Mouse (Mus musculus) layer of hippocampus, adult 9-11 months (tissue): ENCODE measurements around the gene Gm17571.
A peak's percentile ranks its signal among the peaks of the same experiment; 100 is the strongest.

ENCODE experiments used
- DNase-seq: peaks from one replicate; pipeline ENCODE4 v3.0.0; 2022

The Gm17571 gene

GRCm38 (mm10) chr9:13446703-13447285 is at the start of gene Gm17571:
Gm17571 (minus strand) TSS chr9:13446753.
- DNase-seq = no peak

GRCm38 (mm10) chr9:13495530-13495929 is 49.0 kb upstream of the Gm17571 start:
- no peak for DNase-seq

- no peak for DNase-seq
Observed at GRCm38 (mm10) chr9:13493746-13494145, 47.2 kb upstream of the Gm17571 start.

GRCm38 (mm10) chr9:13492807-13493206 is 46.3 kb upstream of the Gm17571 start:
- no peak for DNase-seq

GRCm38 (mm10) chr9:13491854-13492620 is 45.5 kb upstream of the Gm17571 start:
- no peak for DNase-seq

DNA sequence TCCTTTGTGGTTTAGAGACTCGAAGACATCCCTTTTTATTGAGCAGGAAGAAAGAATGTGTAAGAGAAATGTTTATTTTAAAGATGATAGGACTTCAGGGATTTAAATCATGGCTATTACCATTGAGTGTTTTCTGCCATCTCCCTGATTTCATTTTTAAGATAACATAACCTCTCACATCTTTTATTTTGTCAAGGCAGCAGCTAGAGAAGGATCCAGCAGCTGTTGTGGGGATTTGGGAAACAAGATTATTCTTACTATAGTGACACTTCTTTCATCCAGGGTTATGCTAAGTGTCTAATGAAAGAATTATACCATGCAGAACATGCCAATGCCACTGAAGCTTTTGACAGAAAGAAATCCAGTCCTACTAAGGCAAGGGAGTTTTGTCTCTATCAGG is 44.6 kb upstream of the Gm17571 start:
- DNase-seq = no peak

DNA sequence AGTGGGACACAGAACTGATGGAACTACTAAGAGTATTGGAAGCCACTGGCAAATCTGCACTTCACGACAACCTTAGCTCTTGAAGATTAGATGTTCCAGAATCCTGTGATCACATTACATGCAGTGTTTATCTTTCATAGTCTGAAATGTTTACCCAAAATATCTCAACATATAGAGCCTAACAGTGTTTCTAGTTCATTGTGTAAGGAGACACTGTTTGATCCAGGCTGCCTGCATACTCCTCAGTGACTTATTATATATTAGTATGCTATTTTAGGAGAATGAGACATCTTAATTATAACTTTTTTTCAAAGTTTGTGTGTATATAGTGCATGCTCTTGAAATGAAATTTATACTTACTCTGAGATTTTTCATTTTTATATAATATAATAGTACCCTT is 39.4 kb upstream of the Gm17571 start:
- DNase-seq = no peak

- peak; percentile 40 for DNase-seq
Observed at GRCm38 (mm10) chr9:13484267-13485240, 38.0 kb upstream of the Gm17571 start.

DNA sequence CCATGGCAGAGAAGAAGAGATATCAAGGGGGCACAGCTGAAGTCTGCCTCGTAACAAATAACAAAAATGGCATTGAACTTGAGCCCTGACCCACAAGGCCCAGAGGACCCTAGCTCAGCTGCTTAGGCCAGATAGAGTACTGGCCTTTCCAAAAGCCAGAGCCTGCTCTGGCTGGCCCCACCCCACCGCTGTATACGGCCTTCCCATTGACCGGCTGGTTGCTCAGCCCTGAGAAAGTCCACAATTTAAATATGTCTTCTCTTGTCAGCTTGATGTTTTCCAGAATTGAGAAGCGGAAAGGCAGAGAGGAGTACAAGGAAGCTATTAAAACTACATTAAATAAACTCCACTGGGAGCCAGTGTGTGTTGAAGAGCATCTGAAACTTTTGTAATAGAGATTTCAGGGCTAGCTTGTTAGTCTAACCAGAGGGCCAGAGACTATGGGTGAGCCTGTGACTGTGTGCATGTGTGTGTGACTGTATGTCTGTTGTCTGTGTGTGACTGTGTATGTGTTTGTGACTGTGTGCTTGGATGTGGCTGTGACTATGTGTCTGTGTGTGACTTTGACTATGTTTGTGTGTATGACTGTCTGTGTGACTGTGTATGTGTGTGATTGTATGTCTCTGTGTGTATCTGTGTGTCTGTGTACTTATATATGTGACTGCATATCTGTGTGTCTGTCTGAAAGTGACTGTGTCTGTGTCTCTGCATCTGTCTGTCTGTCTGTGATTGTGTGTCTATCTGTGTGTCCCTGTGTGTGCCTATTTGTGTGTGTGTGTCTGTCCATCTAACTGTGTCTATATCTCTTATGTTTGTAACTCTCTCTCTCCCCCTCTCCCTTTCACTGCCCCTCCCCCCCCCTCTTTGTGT is 36.9 kb upstream of the Gm17571 start:
- DNase-seq = no peak

- no peak for DNase-seq
Observed at GRCm38 (mm10) chr9:13479275-13479674, 32.7 kb upstream of the Gm17571 start.

DNA sequence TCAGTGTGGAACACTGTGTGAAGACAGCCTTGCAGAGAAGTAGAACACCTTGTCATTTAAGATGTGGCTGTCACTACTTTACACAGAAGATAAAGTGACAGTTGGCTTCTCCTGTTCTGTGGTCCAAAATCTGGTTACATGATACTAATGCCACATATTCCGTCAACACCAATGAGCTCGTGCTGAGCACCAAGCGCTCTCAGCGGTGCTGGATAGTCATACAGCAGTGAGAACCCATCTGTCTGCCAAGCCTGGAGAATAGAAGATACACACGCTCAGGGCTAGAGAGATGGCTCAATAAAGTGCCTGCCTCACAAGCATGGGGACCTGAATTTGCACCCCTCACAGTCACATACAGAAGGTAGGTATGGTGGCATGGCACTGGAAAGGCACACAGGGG is 28.4 kb upstream of the Gm17571 start:
- DNase-seq = no peak

GRCm38 (mm10) chr9:13470013-13470412 is 23.5 kb upstream of the Gm17571 start:
- peak; percentile 36 for DNase-seq

GRCm38 (mm10) chr9:13468778-13469177 is 22.2 kb upstream of the Gm17571 start:
- DNase-seq = no peak

DNA sequence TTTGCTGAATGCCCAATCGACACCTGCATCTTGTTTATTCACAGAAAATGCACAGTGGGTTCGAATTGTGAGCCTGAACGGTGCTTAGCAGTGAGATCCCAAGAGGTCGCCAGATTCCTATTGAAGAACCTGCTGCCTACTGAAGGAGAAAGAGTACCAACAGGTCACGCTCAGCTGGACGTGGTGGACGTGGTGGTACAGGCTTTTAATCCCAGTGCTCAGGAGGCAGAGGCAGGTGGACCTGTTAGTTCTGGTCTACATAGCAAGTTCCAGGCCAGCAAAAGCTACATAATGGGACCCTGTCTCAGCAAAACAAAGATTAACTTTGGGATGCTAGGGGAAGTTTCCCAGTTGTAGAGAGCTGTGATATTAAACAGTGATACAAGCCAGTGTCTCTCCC is 21.2 kb upstream of the Gm17571 start:
- DNase-seq = no peak

DNA sequence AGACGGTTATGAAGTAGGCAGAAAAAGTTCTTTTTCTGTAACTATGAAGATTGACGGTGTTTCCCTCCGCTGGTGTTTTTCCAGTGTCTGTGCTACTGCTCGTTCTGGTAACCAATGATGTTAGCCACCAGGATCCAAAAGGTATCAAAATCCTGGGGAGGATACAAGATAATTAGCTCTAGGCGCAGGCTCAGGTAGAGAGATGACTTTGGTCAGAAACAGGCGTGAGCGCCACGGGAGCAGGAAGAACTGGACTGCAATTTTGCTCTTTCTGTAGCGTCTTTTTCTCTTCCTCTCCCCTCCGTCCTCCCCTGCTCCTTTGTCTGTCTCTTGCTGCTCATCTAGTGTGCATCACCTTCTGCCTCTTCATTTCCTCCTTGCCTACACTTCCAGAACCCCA is 20.3 kb upstream of the Gm17571 start:
- DNase-seq = no peak

- no peak for DNase-seq
Observed at GRCm38 (mm10) chr9:13466351-13466750, 19.8 kb upstream of the Gm17571 start.

- DNase-seq = no peak
Observed at GRCm38 (mm10) chr9:13465358-13466020, 18.9 kb upstream of the Gm17571 start.

GRCm38 (mm10) chr9:13460926-13461325 is 14.4 kb upstream of the Gm17571 start:
- no peak for DNase-seq

GRCm38 (mm10) chr9:13460012-13460411 is 13.5 kb upstream of the Gm17571 start:
- no peak for DNase-seq

GRCm38 (mm10) chr9:13459371-13459770 is 12.8 kb upstream of the Gm17571 start:
- DNase-seq = no peak

DNA sequence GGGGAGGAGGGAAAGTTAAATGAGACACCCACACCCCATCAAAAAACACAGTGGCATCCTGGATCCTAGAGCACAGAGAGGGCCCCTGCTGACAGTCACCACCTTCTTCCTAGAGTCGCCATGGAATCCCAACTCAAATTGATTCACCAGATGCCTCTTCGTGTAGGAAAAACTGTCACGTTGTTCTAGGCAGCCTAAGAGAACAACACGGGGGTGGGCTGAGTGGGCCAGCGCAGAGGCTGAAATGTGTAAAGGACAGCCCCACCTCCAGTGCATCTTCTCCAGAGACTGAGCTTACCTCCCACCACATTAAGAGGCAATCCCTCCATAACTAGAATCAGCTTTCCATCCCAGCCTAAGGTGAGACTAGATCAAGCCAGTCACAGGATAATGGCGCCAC is 11.2 kb upstream of the Gm17571 start:
- DNase-seq = peak; percentile 54

DNA sequence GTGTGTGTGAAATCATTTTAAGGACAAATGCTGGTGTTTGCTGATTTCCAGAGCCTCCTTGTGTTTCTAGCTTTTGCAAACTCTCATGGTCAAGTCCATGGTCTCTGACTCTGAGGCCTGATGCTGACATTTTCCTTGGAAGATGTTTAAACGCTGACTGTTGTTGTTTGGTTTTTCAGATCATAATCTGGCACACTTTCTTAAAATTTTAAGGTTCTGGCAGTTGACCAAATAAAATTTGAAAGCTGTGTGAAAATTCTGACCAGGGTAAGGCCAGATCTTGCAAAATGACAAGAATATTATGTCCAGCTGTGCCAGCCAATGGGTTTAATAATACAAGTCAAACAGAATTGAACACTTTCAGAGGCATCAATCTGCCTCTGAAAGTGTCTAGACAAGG is 8.7 kb upstream of the Gm17571 start:
- no peak for DNase-seq
